Mouse (Mus musculus) frontal cortex, adult 2 months (tissue): ENCODE data around the gene Kifc3. TPM values are rescaled to one million over a fixed set of nuclear protein-coding genes. Genes with fewer than 3 reads are reported as not detected.
"Not testable (repeated sequence)": the region's sequence is repeated elsewhere in the genome, so short reads cannot be mapped to it uniquely, and the experiment has no call there.

Source experiments
- DNase-seq, 2 experiments: peaks; one replicate each; pipeline ENCODE4 v3.0.0; 2022; ENCODE audit warnings: low spot score in 1 of 2; ENCODE audit errors: extremely low spot score in 1 of 2
- polyA plus RNA-seq: library from polyadenylated mRNA; depleted of rRNA; stranded (reverse); fragments of >200 nt; gene quantifications from 2 replicates; pipeline ENCODE4 v1.2.3, GENCODE M21; 2012; rRNA removed

Gene Kifc3
- 60.9 and 65.7 TPM in 2 replicates for polyA plus RNA-seq

- DNase-seq: no peak
Measured at GRCm38 (mm10) chr8:95202649-95203275, at the start of gene Kifc3. Kifc3 (minus strand) TSS chr8:95202812.

- DNase-seq: no peak
Measured at GRCm38 (mm10) chr8:95252056-95252455, 49.4 kb upstream of the Kifc3 start.

GRCm38 (mm10) chr8:95249847-95250246, 47.2 kb upstream of the Kifc3 start:
- DNase-seq: no peak

- no peak for DNase-seq
Measured at GRCm38 (mm10) chr8:95247277-95247676, 44.7 kb upstream of the Kifc3 start.

GRCm38 (mm10) chr8:95245180-95245579, 42.6 kb upstream of the Kifc3 start:
- peak in 1 of 2 experiments; percentile 21 for DNase-seq

GRCm38 (mm10) chr8:95243853-95244252, 41.2 kb upstream of the Kifc3 start:
- no peak for DNase-seq

GRCm38 (mm10) chr8:95242826-95243571, 40.4 kb upstream of the Kifc3 start:
- DNase-seq: peak in 1 of 2 experiments; percentile 55

GRCm38 (mm10) chr8:95242099-95242825, 39.6 kb upstream of the Kifc3 start:
- no peak for DNase-seq

- peak; percentile 30 to 89 for DNase-seq
Measured at GRCm38 (mm10) chr8:95235683-95236082, 33.1 kb upstream of the Kifc3 start.

GRCm38 (mm10) chr8:95230086-95230485, 27.5 kb upstream of the Kifc3 start:
- not testable (repeated sequence) for DNase-seq

- DNase-seq: no peak
Measured at GRCm38 (mm10) chr8:95227151-95227468, 24.5 kb upstream of the Kifc3 start.

GRCm38 (mm10) chr8:95226251-95227150, 23.9 kb upstream of the Kifc3 start:
- DNase-seq: no peak

- DNase-seq: no peak
Measured at GRCm38 (mm10) chr8:95223969-95224368, 21.4 kb upstream of the Kifc3 start.

- DNase-seq: no peak
Measured at GRCm38 (mm10) chr8:95221045-95221444, 18.4 kb upstream of the Kifc3 start.

- DNase-seq: no peak
Measured at GRCm38 (mm10) chr8:95220571-95220998, 18.0 kb upstream of the Kifc3 start.

- DNase-seq: no peak
Measured at GRCm38 (mm10) chr8:95219623-95220022, 17.0 kb upstream of the Kifc3 start.

- DNase-seq: no peak
Measured at GRCm38 (mm10) chr8:95215709-95216360, 13.2 kb upstream of the Kifc3 start.

GRCm38 (mm10) chr8:95209924-95210323, 7.3 kb upstream of the Kifc3 start:
- peak in 1 of 2 experiments; percentile 28 for DNase-seq

GRCm38 (mm10) chr8:95205946-95206345, 3.3 kb upstream of the Kifc3 start:
- no peak for DNase-seq

- DNase-seq: peak in 1 of 2 experiments; percentile 86
Measured at GRCm38 (mm10) chr8:95204039-95204380, 1.4 kb upstream of the Kifc3 start.
